Comparison of ENCODE assay signal across 25 mouse cellular contexts in the genomic region with DNA sequence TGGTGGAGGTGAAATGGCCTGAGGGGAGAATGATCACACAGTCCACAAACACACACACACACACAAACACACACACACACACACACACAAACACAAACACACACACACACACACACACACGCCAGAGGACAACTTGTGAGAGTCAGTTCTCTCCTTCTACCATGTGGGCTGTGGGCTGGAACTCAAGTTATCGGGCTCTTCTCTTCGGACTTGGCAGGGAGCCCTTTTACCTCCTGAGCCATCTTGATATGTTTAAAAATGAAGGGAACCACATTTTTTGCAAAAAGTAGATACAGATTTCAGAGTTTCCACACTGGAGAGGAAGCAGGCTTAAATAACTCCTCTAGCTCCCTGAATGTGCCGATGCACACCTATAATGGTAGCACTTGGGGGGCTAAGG. TPM values are rescaled to one million over a fixed set of nuclear protein-coding genes. Genes with fewer than 3 reads are reported as not detected.
DNase-seq lines count a peak whose midpoint lies in the region; ATAC-seq lines count a peak whose summit lies in the region.
"Had no signal": no experiment of that assay in that cellular context is flagged by ENCODE, and none has a peak within 500 bp of the region (broad histone marks: within the 10 kb centered on the region; RNA-seq: fewer than 3 reads in every experiment).

No protein-coding gene starts in this region.

- no peak for ATAC-seq in lung, embryonic 15.5 days (ENCODE audit: borderline replicate concordance, extremely low read depth, low FRiP score, low TSS enrichment)
- ATAC-seq in megakaryocyte progenitor cell, adult 5-6 weeks (replicated peaks; ENCODE audit: poor library complexity), result peak; percentile 55
- no peak for ATAC-seq in intestine, embryonic 16.5 days
- ATAC-seq: CD4-positive, CD25-positive, alpha-beta regulatory T cell, adult 4 months; forebrain, embryonic 13.5 days; forebrain, postnatal 0 days had no signal

- H3K36me3 ChIP-seq in lung, embryonic 15.5 days, result no peaks in the 10 kb centered on the region
- H3K36me3 ChIP-seq in intestine, embryonic 16.5 days (ENCODE audit: control insufficient read depth, insufficient read depth, low read length), result no peaks in the 10 kb centered on the region
- H3K36me3 ChIP-seq: embryonic facial prominence, embryonic 12.5 days; G1E; heart, embryonic 15.5 days had no signal

- no peaks in the 10 kb centered on the region for H3K9me3 ChIP-seq in lung, embryonic 15.5 days
- no peaks in the 10 kb centered on the region for H3K9me3 ChIP-seq in intestine, embryonic 16.5 days (ENCODE audit: control insufficient read depth, low read length)
- H3K9me3 ChIP-seq: embryonic facial prominence, embryonic 12.5 days; forebrain, embryonic 13.5 days; heart, embryonic 15.5 days had no signal

- peaks cover 32% of the 10 kb centered on the region for H3K4me1 ChIP-seq in lung, embryonic 15.5 days
- H3K4me1 ChIP-seq in intestine, embryonic 16.5 days (ENCODE audit: control insufficient read depth, insufficient read depth, low read length), result peaks cover 6% of the 10 kb centered on the region
- H3K4me1 ChIP-seq: forebrain, embryonic 13.5 days had no signal

- WGBS in lung, embryonic 15.5 days, result 51% methylated on average over 4 of the region's 4 CpGs
- 76% methylated on average over 4 of the region's 4 CpGs for WGBS in intestine, embryonic 16.5 days

- peak overlapping the region; percentile 74; the same call in 1 of the 2 replicates for H3K27ac ChIP-seq in lung, embryonic 15.5 days
- no peak overlapping the region for H3K27ac ChIP-seq in intestine, embryonic 16.5 days (ENCODE audit: low read length)
- H3K27ac ChIP-seq: embryonic facial prominence, embryonic 12.5 days; forebrain, embryonic 13.5 days; heart, adult 2 months; heart, embryonic 15.5 days; hindbrain, embryonic 14.5 days had no signal

- DNase-seq in lung, postnatal 14 days, result no peak
- DNase-seq in NIH3T3 (ENCODE audit: low read depth), result peak; percentile 74
- DNase-seq in cerebellum, adult 11 months, result no peak
- DNase-seq: adrenal gland, adult 2 months; adrenal gland, postnatal 25 days; B cell, adult 2 months; cerebellum, adult 8-10 months; cerebellum, postnatal 14 days; embryo, embryonic 11 days; forebrain, postnatal 0 days; gastrocnemius, postnatal 14 days; heart, adult 2 months; heart, postnatal 14 days had no signal

- H3K9ac ChIP-seq in lung, embryonic 15.5 days, result no peak overlapping the region
- no peak overlapping the region for H3K9ac ChIP-seq in intestine, embryonic 16.5 days (ENCODE audit: low read depth, low read length)
- H3K9ac ChIP-seq: embryonic facial prominence, embryonic 12.5 days; forebrain, embryonic 13.5 days; forebrain, postnatal 0 days; heart, embryonic 15.5 days; hindbrain, embryonic 14.5 days had no signal

- no peak overlapping the region for H3K4me3 ChIP-seq in lung, embryonic 15.5 days
- H3K4me3 ChIP-seq in intestine, embryonic 16.5 days (ENCODE audit: low read length), result no peak overlapping the region
- H3K4me3 ChIP-seq: embryonic facial prominence, embryonic 12.5 days; forebrain, embryonic 13.5 days; heart, adult 2 months; heart, embryonic 15.5 days had no signal

- no peaks in the 10 kb centered on the region for H3K27me3 ChIP-seq in lung, embryonic 15.5 days
- H3K27me3 ChIP-seq in intestine, embryonic 16.5 days (replicated peaks; ENCODE audit: control insufficient read depth, insufficient read depth, low read length), result no peaks in the 10 kb centered on the region
- H3K27me3 ChIP-seq: heart, embryonic 15.5 days had no signal

- no peak overlapping the region for H3K4me2 ChIP-seq in lung, embryonic 15.5 days
- H3K4me2 ChIP-seq in intestine, embryonic 16.5 days (ENCODE audit: low read depth, low read length), result no peak overlapping the region
- H3K4me2 ChIP-seq: embryonic facial prominence, embryonic 12.5 days; forebrain, embryonic 13.5 days; heart, embryonic 11.5 days; heart, embryonic 15.5 days; hindbrain, embryonic 14.5 days had no signal

RNA-seq across cellular contexts. Expression of a gene that starts 22.9 kb away (rescaled TPM):
- 525 and 559 TPM in 2 replicates for polyA plus RNA-seq in lung, embryonic 15.5 days (2015; fragmentation: Nextera tagmentation; extraction: Ambion mirVana)
- total RNA-seq in megakaryocyte progenitor cell, adult 5-6 weeks (2015), result 0.64 TPM in 1 of 2 replicates, not detected in the other
- total RNA-seq in megakaryocyte progenitor cell, adult 5-6 weeks (2017), result not detected in 2 replicates
- 325 and 385 TPM in 2 replicates for polyA plus RNA-seq in intestine, embryonic 16.5 days (2015; fragmentation: Nextera tagmentation; extraction: Ambion mirVana)
- total RNA-seq: common myeloid progenitor, adult 5-6 weeks; hematopoietic stem cell, adult 5-6 weeks had no signal
- polyA plus RNA-seq: CD4-positive, CD25-positive, alpha-beta regulatory T cell, adult 4 months; G1E had no signal
